Mouse (Mus musculus) left cerebral cortex, adult 8-10 months (tissue): ENCODE data around the gene Cdk20. TPM values are rescaled to one million over a fixed set of nuclear protein-coding genes. Genes with fewer than 3 reads are reported as not detected.

Experiments used
- DNase-seq, 2 experiments: peaks; one replicate each; pipeline ENCODE4 v3.0.0; 2022; ENCODE audit warnings: low spot score in 2 of 2
- total RNA-seq, 4 experiments: library from RNA; stranded (reverse); gene quantifications; 2 replicates each; pipeline ENCODE4 v1.2.4; 2022

Gene Cdk20
- total RNA-seq, 4 experiments from 2014 or later, result 10.1 to 15.2 (median 10.6) TPM

DNA sequence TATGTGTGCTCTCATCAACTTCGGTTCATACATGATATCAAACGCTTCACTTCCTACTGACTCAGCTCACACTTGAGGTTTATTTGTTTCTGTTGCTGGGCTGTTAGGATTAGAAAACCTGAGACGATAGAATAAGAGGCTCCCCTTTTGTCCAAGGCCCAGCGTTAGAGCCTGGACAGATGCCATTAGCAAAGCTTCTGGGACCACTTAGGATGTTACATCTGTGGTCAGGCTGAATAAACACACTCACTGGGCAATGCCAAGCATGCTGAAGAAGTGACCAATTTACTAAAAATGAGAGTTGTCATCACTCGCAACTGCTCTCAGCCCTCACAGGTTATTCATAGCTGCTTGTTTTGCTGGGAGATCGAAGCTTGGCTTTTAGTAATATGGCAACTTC, 57.8 kb downstream of the Cdk20 start:
- no peak for DNase-seq

Other genes with a start within 250 kb of the Cdk20 start
- 10 to 100 TPM; 15.0 to 21.0 (median 19.1) TPM for gene Cdc14b, start 157.0 kb upstream of the Cdk20 start, total RNA-seq
- 10 to 100 TPM; 21.0 to 23.6 (median 23.1) TPM for gene Aaed1, start 119.6 kb upstream of the Cdk20 start, total RNA-seq
- 100 to 1,000 TPM; 129 to 196 (median 170) TPM for gene Ctsl, start 61.4 kb upstream of the Cdk20 start, total RNA-seq
- not detected for gene Fam240b, start 65.5 kb downstream of the Cdk20 start, total RNA-seq